Mouse (Mus musculus): ENCODE measurements around the gene Syce1.
A peak's percentile ranks its signal among the peaks of the same experiment; 100 is the strongest.

DNA sequence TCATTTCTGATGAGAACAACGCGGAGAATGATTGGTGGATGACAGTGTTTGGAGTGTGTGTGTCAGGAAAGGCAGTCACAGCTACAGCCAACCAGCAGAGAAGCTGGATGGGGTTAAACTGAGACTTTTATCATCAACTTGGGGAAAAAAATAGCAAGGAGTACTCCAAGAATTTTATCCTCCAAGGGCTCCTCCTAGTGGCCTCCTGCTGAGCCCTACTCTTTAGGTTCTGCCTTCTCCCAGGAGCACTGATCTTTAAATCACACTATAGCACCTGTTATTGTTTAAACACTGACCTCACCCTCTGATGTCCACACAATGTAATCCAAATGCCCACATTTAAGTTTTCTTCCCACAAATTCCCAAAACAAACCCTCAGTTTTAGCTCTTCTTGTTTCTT, 54.5 kb downstream of the Syce1 start:
- no peak for TF ChIP-seq POLR2A (IDR thresholded peaks at IDR 0.05; ENCODE audit: extremely low read depth, insufficient read depth, low read length)
- peak; percentile 28; the same call in 1 of the 2 replicates for TF ChIP-seq CTCF (IDR thresholded peaks at IDR 0.05; ENCODE audit: extremely low read depth, insufficient read depth, low read length)

Data from cortical plate, adult 2 months (tissue).